Mouse (Mus musculus): Measurements from ENCODE around the gene Olfr464.

DNA sequence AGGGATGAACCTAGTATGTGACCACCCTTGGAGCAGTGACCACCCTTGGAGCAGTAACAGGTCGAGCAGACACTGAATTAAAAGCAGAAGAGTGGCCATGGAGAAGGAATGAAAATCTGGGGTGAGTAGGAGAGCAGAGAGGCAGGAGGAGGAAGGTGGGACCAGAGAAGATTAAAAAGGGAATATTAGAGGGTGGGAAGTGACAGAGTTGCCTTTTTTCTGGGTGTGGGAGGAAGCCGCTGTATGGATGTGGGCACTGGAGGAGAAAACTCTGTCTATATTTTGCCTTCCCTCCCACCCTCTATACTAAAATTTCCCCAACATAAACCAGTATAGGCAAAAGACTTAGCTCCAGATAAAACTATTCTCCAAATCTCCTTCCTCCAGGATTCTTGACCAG lies 466 bp downstream of the Olfr464 start:
- TF ChIP-seq POLR2A (IDR thresholded peaks at IDR 0.05; ENCODE audit: insufficient read depth, low read depth, low read length) (no peak), CTCF (IDR thresholded peaks at IDR 0.05; ENCODE audit: insufficient read depth, low read depth, low read length) (no peak)

Measured in olfactory bulb, adult 2 months (tissue).